Mouse (Mus musculus) spleen, adult 2 months (tissue): Measurements from ENCODE around the gene Nckap5.

Source experiments
- CTCF ChIP-seq: fragments of 200-500 bp; IDR thresholded peaks from 2 replicates; pipeline ENCODE4 v1.5.1; 2011; ENCODE audit warnings: mild to moderate bottlenecking, inconsistent platforms; ENCODE audit not compliant: insufficient read depth, insufficient read length, insufficient replicate concordance; ENCODE audit errors: extremely low read depth
- POLR2A ChIP-seq: fragments of 200-500 bp; IDR thresholded peaks from 2 replicates; pipeline ENCODE4 v1.6.1; 2011; ENCODE audit warnings: low read depth, low read length, inconsistent platforms

- no peak for TF ChIP-seq POLR2A
- no peak for TF ChIP-seq CTCF
These were observed 1.6 kb downstream of the Nckap5 start for GRCm38 (mm10) chr1:126829031-126829430.
